ENCODE assay signal across 16 mouse cellular contexts in the genomic region with DNA sequence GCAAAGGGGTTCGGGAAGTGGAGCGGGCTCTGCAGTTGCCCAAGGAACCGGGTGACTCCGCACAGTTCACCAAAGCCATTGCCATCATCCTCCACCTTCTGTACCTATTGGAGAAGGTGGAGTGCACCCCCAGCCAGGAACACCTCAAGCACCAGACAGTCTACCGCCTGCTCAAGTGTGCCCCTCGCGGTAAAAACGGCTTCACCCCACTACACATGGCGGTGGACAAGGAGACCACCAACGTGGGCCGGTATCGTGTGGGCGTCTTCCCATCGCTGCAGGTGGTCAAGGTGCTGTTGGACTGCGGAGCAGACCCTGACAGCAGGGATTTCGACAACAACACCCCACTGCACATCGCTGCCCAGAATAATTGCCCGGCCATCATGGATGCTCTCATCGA. TPM values are rescaled to one million over a fixed set of nuclear protein-coding genes. Genes with fewer than 3 reads are reported as not detected.
DNase-seq lines count a peak whose midpoint lies in the region; ATAC-seq and TF ChIP-seq lines count a peak whose summit lies in the region.
"Not testable (repeated sequence)": the region's sequence is repeated elsewhere in the genome, so short reads cannot be mapped to it uniquely, and the experiment has no call there.
"Had no signal": no experiment of that assay in that cellular context is flagged by ENCODE, and none has a peak within 500 bp of the region (broad histone marks: within the 10 kb centered on the region; RNA-seq: fewer than 3 reads in every experiment).

No protein-coding gene starts in this region.

- H3K9ac ChIP-seq in heart, embryonic 12.5 days; hindbrain, embryonic 14.5 days; liver, embryonic 16.5 days (ENCODE audit: low read depth, low read length): not testable (repeated sequence)

- peaks cover 58% of the 10 kb centered on the region for H3K36me3 ChIP-seq in forebrain, embryonic 10.5 days (replicated peaks)
- peaks cover 48% of the 10 kb centered on the region for H3K36me3 ChIP-seq in heart, embryonic 12.5 days
- H3K36me3 ChIP-seq in hindbrain, embryonic 14.5 days (replicated peaks; ENCODE audit: control insufficient read depth, insufficient read depth), result peaks cover 54% of the 10 kb centered on the region
- peaks cover 24% of the 10 kb centered on the region for H3K36me3 ChIP-seq in liver, embryonic 16.5 days (ENCODE audit: control insufficient read depth, insufficient read depth)
- not testable (repeated sequence) for H3K36me3 ChIP-seq in myocyte (ENCODE audit: control insufficient read depth, insufficient read depth)

- H3K79me2 ChIP-seq in myocyte (ENCODE audit: control insufficient read depth, insufficient read depth), result peaks cover 40% of the 10 kb centered on the region

- not testable (repeated sequence) for H3K9me3 ChIP-seq in forebrain, embryonic 10.5 days; heart, embryonic 12.5 days (replicated peaks); hindbrain, embryonic 14.5 days (ENCODE audit: control insufficient read depth, low read length); liver, embryonic 16.5 days (replicated peaks; ENCODE audit: control insufficient read depth, low read length)

- not testable (repeated sequence) for TF ChIP-seq CTCF in bone marrow macrophage, adult 2 months (IDR thresholded peaks at IDR 0.05; ENCODE audit: low read depth, low read length); layer of hippocampus, adult 2 months (conservative IDR thresholded peaks at IDR 0.05)

- peak overlapping the region; percentile 99 for H3K4me2 ChIP-seq in heart, embryonic 12.5 days
- peak overlapping the region; percentile 96 for H3K4me2 ChIP-seq in hindbrain, embryonic 14.5 days (replicated peaks)
- H3K4me2 ChIP-seq in liver, embryonic 16.5 days (ENCODE audit: low read depth, low read length), result peak overlapping the region; percentile 91; the same call in 1 of the 2 replicates
- H3K4me2 ChIP-seq in myocyte (ENCODE audit: low read depth), result peak overlapping the region; percentile 77

- peak overlapping the region; percentile 79 for H3K4me3 ChIP-seq in bone marrow macrophage, adult 2 months (ENCODE audit: insufficient read depth, low read length)
- H3K4me3 ChIP-seq in forebrain, embryonic 10.5 days, result peak overlapping the region; percentile 70; the same call in 1 of the 2 replicates
- peak overlapping the region; percentile 8; the same call in 1 of the 2 replicates for H3K4me3 ChIP-seq in heart, embryonic 12.5 days
- not testable (repeated sequence) for H3K4me3 ChIP-seq in hindbrain, embryonic 14.5 days (replicated peaks; ENCODE audit: low read length); liver, embryonic 16.5 days (ENCODE audit: low read depth, low read length)
- peak overlapping the region; percentile 67 for H3K4me3 ChIP-seq in layer of hippocampus, adult 2 months
- H3K4me3 ChIP-seq in myocyte, result peak overlapping the region; percentile 50

- WGBS in forebrain, embryonic 10.5 days, result 96% methylated on average over 19 of the region's 19 CpGs
- WGBS in heart, embryonic 12.5 days, result 92% methylated on average over 19 of the region's 19 CpGs
- WGBS in hindbrain, embryonic 14.5 days, result 93% methylated on average over 19 of the region's 19 CpGs
- WGBS in liver, embryonic 16.5 days (ENCODE audit: insufficient replicate concordance), result 87% methylated on average over 19 of the region's 19 CpGs

- not testable (repeated sequence) for ATAC-seq in heart, embryonic 12.5 days (ENCODE audit: insufficient number of reproducible peaks, low FRiP score); hindbrain, embryonic 14.5 days (ENCODE audit: low FRiP score); liver, embryonic 16.5 days (ENCODE audit: low read depth)

- DNase-seq in forebrain, embryonic 10.5 days (ENCODE audit: extremely low spot score, low spot score); hindbrain, embryonic 14.5 days (ENCODE audit: low spot score); layer of hippocampus, adult 2 months (ENCODE audit: low spot score in 2 of 2): not testable (repeated sequence)

- peaks cover 33% of the 10 kb centered on the region for H3K4me1 ChIP-seq in bone marrow macrophage, adult 2 months (ENCODE audit: control insufficient read depth, insufficient read depth, low read length)
- H3K4me1 ChIP-seq in forebrain, embryonic 10.5 days, result peaks cover 47% of the 10 kb centered on the region
- H3K4me1 ChIP-seq in heart, embryonic 12.5 days (replicated peaks), result peaks cover 61% of the 10 kb centered on the region
- H3K4me1 ChIP-seq in hindbrain, embryonic 14.5 days (replicated peaks; ENCODE audit: control insufficient read depth, insufficient read depth, low read length), result peaks cover 33% of the 10 kb centered on the region
- H3K4me1 ChIP-seq in liver, embryonic 16.5 days (ENCODE audit: control insufficient read depth, low read depth, low read length), result peaks cover 37% of the 10 kb centered on the region

- not testable (repeated sequence) for TF ChIP-seq POLR2A in bone marrow macrophage, adult 2 months (IDR thresholded peaks at IDR 0.05; ENCODE audit: borderline replicate concordance, low read depth, low read length); myocyte (IDR thresholded peaks at IDR 0.05; ENCODE audit: insufficient read length, low read depth)

- H3K27ac ChIP-seq in bone marrow macrophage, adult 2 months (ENCODE audit: insufficient read depth, low read depth, low read length); forebrain, embryonic 10.5 days; heart, embryonic 12.5 days (ENCODE audit: poor library complexity, severe bottlenecking); hindbrain, embryonic 14.5 days; layer of hippocampus, adult 2 months; liver, embryonic 16.5 days (ENCODE audit: low read length): not testable (repeated sequence)

- H3ac ChIP-seq in myocyte (ENCODE audit: control insufficient read depth, insufficient read length), result not testable (repeated sequence)

- not testable (repeated sequence) for H3K27me3 ChIP-seq in forebrain, embryonic 10.5 days (ENCODE audit: poor library complexity, severe bottlenecking); heart, embryonic 12.5 days (replicated peaks); hindbrain, embryonic 14.5 days (ENCODE audit: control insufficient read depth, insufficient read depth, low read length); liver, embryonic 16.5 days (ENCODE audit: control insufficient read depth, insufficient read depth, low read depth, low read length); myocyte (ENCODE audit: control insufficient read depth, insufficient read depth, insufficient read length)

RNA-seq across cellular contexts. Expression of a gene that starts 1.7 kb away (rescaled TPM):
- 8.8 and 10.3 TPM in 2 replicates for polyA plus RNA-seq in bone marrow macrophage, adult 2 months (2012; ENCODE audit: insufficient read depth, insufficient read length, missing spikeins)
- polyA plus RNA-seq in forebrain, embryonic 10.5 days (2016; fragmentation: Nextera tagmentation; extraction: Ambion mirVana), result 11.5 and 13.2 TPM in 2 replicates
- polyA plus RNA-seq in heart, embryonic 12.5 days (2016; fragmentation: Nextera tagmentation; extraction: Ambion mirVana), result 19.5 and 19.9 TPM in 2 replicates
- polyA plus RNA-seq in hindbrain, embryonic 14.5 days (2014; fragmentation: Nextera tagmentation; extraction: Ambion mirVana), result 21.0 and 21.8 TPM in 2 replicates
- 10 to 100 TPM; 36.4 to 37.1 TPM for total RNA-seq in layer of hippocampus, adult 2 months (2021)
- 5.2 and 5.7 TPM in 2 replicates for polyA plus RNA-seq in liver, embryonic 16.5 days (2015; fragmentation: Nextera tagmentation; extraction: Ambion mirVana)
- 43.6 TPM for polyA plus RNA-seq in myocyte (2012; fragmentation: generic; extraction: Trizol)

RNA-seq across cellular contexts. Expression of a gene that starts 18.3 kb away (rescaled TPM):
- 13.5 and 17.6 TPM in 2 replicates for polyA plus RNA-seq in bone marrow macrophage, adult 2 months (2012; ENCODE audit: insufficient read depth, insufficient read length, missing spikeins)
- polyA plus RNA-seq in forebrain, embryonic 10.5 days (2016; fragmentation: Nextera tagmentation; extraction: Ambion mirVana), result 2.4 and 2.6 TPM in 2 replicates
- polyA plus RNA-seq in heart, embryonic 12.5 days (2016; fragmentation: Nextera tagmentation; extraction: Ambion mirVana), result 8.6 and 9.5 TPM in 2 replicates
- polyA plus RNA-seq in hindbrain, embryonic 14.5 days (2014; fragmentation: Nextera tagmentation; extraction: Ambion mirVana), result 1.4 and 1.5 TPM in 2 replicates
- 1 to 10 TPM; 6.1 to 7.1 TPM for total RNA-seq in layer of hippocampus, adult 2 months (2021)
- 3.4 and 4.2 TPM in 2 replicates for polyA plus RNA-seq in liver, embryonic 16.5 days (2015; fragmentation: Nextera tagmentation; extraction: Ambion mirVana)
- polyA plus RNA-seq in myocyte (2012; fragmentation: generic; extraction: Trizol), result 9.1 TPM

RNA-seq across cellular contexts. Expression of a gene that starts 34.4 kb away (rescaled TPM):
- 40.4 and 44.1 TPM in 2 replicates for polyA plus RNA-seq in bone marrow macrophage, adult 2 months (2012; ENCODE audit: insufficient read depth, insufficient read length, missing spikeins)
- 58.3 and 59.0 TPM in 2 replicates for polyA plus RNA-seq in forebrain, embryonic 10.5 days (2016; fragmentation: Nextera tagmentation; extraction: Ambion mirVana)
- 59.1 and 60.0 TPM in 2 replicates for polyA plus RNA-seq in heart, embryonic 12.5 days (2016; fragmentation: Nextera tagmentation; extraction: Ambion mirVana)
- polyA plus RNA-seq in hindbrain, embryonic 14.5 days (2014; fragmentation: Nextera tagmentation; extraction: Ambion mirVana), result 13.9 and 16.4 TPM in 2 replicates
- total RNA-seq in layer of hippocampus, adult 2 months (2021), result 10 to 100 TPM; 16.8 to 17.2 TPM
- 35.9 and 37.6 TPM in 2 replicates for polyA plus RNA-seq in liver, embryonic 16.5 days (2015; fragmentation: Nextera tagmentation; extraction: Ambion mirVana)
- polyA plus RNA-seq in myocyte (2012; fragmentation: generic; extraction: Trizol), result 44.8 TPM

RNA-seq across cellular contexts. Expression of a gene that starts 39.6 kb away (rescaled TPM):
- polyA plus RNA-seq in bone marrow macrophage, adult 2 months (2012; ENCODE audit: insufficient read depth, insufficient read length, missing spikeins), result 22.2 and 25.0 TPM in 2 replicates
- 49.7 and 51.2 TPM in 2 replicates for polyA plus RNA-seq in forebrain, embryonic 10.5 days (2016; fragmentation: Nextera tagmentation; extraction: Ambion mirVana)
- 27.8 and 28.4 TPM in 2 replicates for polyA plus RNA-seq in heart, embryonic 12.5 days (2016; fragmentation: Nextera tagmentation; extraction: Ambion mirVana)
- polyA plus RNA-seq in hindbrain, embryonic 14.5 days (2014; fragmentation: Nextera tagmentation; extraction: Ambion mirVana), result 23.4 and 26.2 TPM in 2 replicates
- total RNA-seq in layer of hippocampus, adult 2 months (2021), result 10 to 100 TPM; 65.3 to 66.1 TPM
- polyA plus RNA-seq in liver, embryonic 16.5 days (2015; fragmentation: Nextera tagmentation; extraction: Ambion mirVana), result 19.9 and 23.5 TPM in 2 replicates
- 37.1 TPM for polyA plus RNA-seq in myocyte (2012; fragmentation: generic; extraction: Trizol)

RNA-seq across cellular contexts. Expression of a gene that starts 41.8 kb away (rescaled TPM):
- not detected in 2 replicates for polyA plus RNA-seq in bone marrow macrophage, adult 2 months (2012; ENCODE audit: insufficient read depth, insufficient read length, missing spikeins)
- polyA plus RNA-seq in forebrain, embryonic 10.5 days (2016; fragmentation: Nextera tagmentation; extraction: Ambion mirVana), result not detected in 2 replicates
- not detected in 2 replicates for polyA plus RNA-seq in heart, embryonic 12.5 days (2016; fragmentation: Nextera tagmentation; extraction: Ambion mirVana)
- polyA plus RNA-seq in hindbrain, embryonic 14.5 days (2014; fragmentation: Nextera tagmentation; extraction: Ambion mirVana), result not detected in 2 replicates
- not detected for total RNA-seq in layer of hippocampus, adult 2 months (2021)
- polyA plus RNA-seq in liver, embryonic 16.5 days (2015; fragmentation: Nextera tagmentation; extraction: Ambion mirVana), result not detected in 2 replicates
- not detected for polyA plus RNA-seq in myocyte (2012; fragmentation: generic; extraction: Trizol)
- total RNA-seq: adrenal gland, adult 18-20 months; heart, adult 18-20 months; layer of hippocampus, postnatal 10 days; left cerebral cortex, postnatal 25 days; megakaryocyte, adult 5-6 weeks had no signal
- polyA plus RNA-seq: brain, embryonic 14.5 days; cerebellum, adult 2 months; lung, embryonic 16.5 days; thymus, adult 2 months had no signal
